Mouse (Mus musculus) urinary bladder, postnatal 4 days (tissue): ENCODE results near the gene Prkcq.

ENCODE experiments used
- DNase-seq, 2 experiments: peaks; one replicate each; pipeline ENCODE4 v3.0.0; 2021 to 2022; ENCODE audit warnings: low spot score in 2 of 2

The Prkcq gene

GRCm38 (mm10) chr2:11171754-11172501 lies at the start of gene Prkcq:
Prkcq (plus strand) TSS chr2:11172108.
- DNase-seq = peak; percentile 37 to 62

- no peak for DNase-seq
These were observed 41.0 kb upstream of the Prkcq start for GRCm38 (mm10) chr2:11130881-11131280.

- DNase-seq = no peak
These were observed 36.2 kb upstream of the Prkcq start for GRCm38 (mm10) chr2:11135718-11136117.

- DNase-seq = no peak
These were observed 33.8 kb upstream of the Prkcq start for GRCm38 (mm10) chr2:11138076-11138475.

- DNase-seq = no peak
These were observed 32.3 kb upstream of the Prkcq start for GRCm38 (mm10) chr2:11139518-11140152.

GRCm38 (mm10) chr2:11140385-11140784 lies 31.5 kb upstream of the Prkcq start:
- no peak for DNase-seq

GRCm38 (mm10) chr2:11149091-11149490 lies 22.8 kb upstream of the Prkcq start:
- DNase-seq = no peak

GRCm38 (mm10) chr2:11150975-11151374 lies 20.9 kb upstream of the Prkcq start:
- DNase-seq = no peak

GRCm38 (mm10) chr2:11151655-11152323 lies 20.1 kb upstream of the Prkcq start:
- DNase-seq = no peak

- DNase-seq = no peak
These were observed 12.3 kb upstream of the Prkcq start for GRCm38 (mm10) chr2:11159641-11160040.

GRCm38 (mm10) chr2:11160696-11161095 lies 11.2 kb upstream of the Prkcq start:
- DNase-seq = no peak

GRCm38 (mm10) chr2:11161336-11161735 lies 10.6 kb upstream of the Prkcq start:
- no peak for DNase-seq

- DNase-seq = no peak
These were observed 9.2 kb upstream of the Prkcq start for GRCm38 (mm10) chr2:11162701-11163100.

GRCm38 (mm10) chr2:11164170-11164569 lies 7.7 kb upstream of the Prkcq start:
- DNase-seq = no peak

- no peak for DNase-seq
These were observed 2.1 kb upstream of the Prkcq start for GRCm38 (mm10) chr2:11169721-11170335.

GRCm38 (mm10) chr2:11172831-11173414 lies 1.0 kb downstream of the Prkcq start:
- no peak for DNase-seq

GRCm38 (mm10) chr2:11173521-11173920 lies 1.6 kb downstream of the Prkcq start:
- no peak for DNase-seq

GRCm38 (mm10) chr2:11174101-11174500 lies 2.2 kb downstream of the Prkcq start:
- no peak for DNase-seq

GRCm38 (mm10) chr2:11177880-11178279 lies 6.0 kb downstream of the Prkcq start:
- no peak for DNase-seq

GRCm38 (mm10) chr2:11181510-11181909 lies 9.6 kb downstream of the Prkcq start:
- DNase-seq = no peak

GRCm38 (mm10) chr2:11182096-11182495 lies 10.2 kb downstream of the Prkcq start:
- no peak for DNase-seq

GRCm38 (mm10) chr2:11183991-11184390 lies 12.1 kb downstream of the Prkcq start:
- no peak for DNase-seq
